Mouse (Mus musculus): Measurements from ENCODE around the gene Filip1.

Gene Filip1

GRCm38 (mm10) chr9:79893841-79894612 lies 118.6 kb downstream of the Filip1 start:
- no peak for DNase-seq

- DNase-seq: no peak
Measured at GRCm38 (mm10) chr9:79892183-79892582, 120.5 kb downstream of the Filip1 start.

DNA sequence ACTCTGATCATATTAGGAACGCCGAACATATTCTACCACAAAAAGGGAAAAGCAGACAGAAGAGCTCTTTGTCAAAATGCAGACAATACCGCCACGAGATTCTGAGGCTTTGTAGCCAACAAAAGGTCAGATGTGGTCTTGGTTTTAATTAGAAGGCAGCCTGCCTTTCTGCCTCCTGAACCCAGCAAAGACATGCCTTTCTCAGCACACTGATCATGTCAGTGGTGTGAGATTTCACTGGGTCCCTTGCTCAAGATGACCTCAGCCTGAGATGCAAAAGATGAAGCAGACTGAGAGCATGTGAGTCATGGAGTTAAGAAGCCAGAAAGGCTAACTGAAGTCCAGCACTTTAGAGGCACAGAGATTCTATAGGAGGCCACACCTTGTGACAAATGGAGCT lies 122.2 kb downstream of the Filip1 start:
- DNase-seq: no peak

DNA sequence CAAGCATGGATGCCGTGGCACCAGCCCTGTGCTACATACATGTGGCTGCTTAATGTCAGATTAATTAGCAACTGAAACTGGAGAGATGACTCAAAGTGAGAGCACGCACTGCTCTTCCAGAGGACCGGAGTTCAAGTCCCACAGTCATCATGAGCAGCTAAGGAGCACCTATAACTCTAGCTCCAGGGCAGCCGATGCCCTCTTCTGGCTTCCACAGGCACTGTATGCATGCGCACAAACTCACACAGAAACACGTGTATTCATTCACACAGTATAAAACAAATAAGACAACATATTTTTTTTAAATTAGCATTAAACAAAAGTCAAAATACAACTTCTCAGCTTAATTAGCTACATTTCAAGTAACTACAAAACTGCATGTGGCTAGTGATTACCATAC lies 123.5 kb downstream of the Filip1 start:
- no peak for DNase-seq

DNA sequence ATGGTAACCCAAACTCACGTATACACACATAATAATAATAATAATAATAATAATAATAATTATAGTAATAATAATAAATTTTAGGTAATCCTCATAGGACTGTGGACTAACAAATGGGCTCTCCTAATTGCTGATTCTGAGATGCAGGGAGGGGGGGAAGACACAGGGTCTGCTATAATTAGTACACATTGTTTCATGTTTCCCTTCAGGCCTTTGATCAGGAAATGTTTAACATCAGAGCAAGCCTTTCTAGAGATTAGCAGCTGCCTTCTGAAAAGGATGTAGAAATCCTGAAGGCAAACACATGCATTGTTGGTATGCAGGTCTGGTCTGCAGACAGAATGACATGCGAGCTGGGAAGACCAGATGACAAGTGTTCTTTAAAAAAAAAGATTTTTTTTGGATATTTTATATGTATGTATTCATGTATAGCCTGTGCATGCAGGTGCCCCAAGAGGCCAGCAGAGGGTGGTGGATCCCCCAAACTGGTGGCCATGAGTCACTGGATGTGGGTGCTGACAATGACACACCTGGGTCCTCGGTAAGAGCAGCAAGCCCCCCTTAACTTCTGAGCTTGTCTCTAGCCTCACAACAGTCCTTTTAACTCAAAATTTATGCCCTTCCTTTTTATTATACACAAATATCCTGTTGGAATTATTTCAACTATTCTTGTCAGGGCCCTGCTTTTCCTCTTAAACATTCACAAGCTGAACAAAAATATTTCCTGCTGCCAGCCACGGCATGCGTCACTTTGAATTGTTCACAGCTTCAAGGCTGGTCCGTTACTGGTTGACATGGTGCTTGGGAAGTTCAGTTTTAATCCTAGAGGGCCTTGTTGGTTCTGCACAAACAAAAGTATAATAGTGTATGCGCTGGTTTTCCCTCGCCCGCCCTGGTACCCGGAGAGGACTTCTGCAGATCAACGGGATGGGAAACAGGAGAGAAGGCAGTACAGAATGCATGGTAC lies 127.1 kb downstream of the Filip1 start:
- no peak for DNase-seq

- DNase-seq: no peak
Measured at GRCm38 (mm10) chr9:79883139-79883538, 129.5 kb downstream of the Filip1 start.

DNA sequence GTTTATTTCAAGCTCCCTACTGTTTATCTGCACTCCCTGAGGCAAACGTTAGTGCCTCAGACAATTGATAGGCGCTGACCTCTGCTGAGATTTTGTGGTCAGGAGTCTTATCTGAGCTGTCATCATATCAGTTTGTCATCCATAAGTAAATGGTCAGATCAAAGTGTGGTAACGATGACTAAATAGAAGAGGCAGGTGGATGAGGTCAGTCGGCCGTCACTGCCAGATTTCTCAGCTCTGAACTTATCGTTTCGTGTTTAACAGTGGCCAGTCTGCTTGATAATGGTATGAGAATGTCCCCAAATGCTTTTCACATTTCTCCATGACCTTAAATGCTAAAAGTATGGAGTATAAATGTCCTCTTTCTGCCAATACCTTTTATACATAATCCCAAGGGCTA lies 132.6 kb downstream of the Filip1 start:
- no peak for DNase-seq

DNA sequence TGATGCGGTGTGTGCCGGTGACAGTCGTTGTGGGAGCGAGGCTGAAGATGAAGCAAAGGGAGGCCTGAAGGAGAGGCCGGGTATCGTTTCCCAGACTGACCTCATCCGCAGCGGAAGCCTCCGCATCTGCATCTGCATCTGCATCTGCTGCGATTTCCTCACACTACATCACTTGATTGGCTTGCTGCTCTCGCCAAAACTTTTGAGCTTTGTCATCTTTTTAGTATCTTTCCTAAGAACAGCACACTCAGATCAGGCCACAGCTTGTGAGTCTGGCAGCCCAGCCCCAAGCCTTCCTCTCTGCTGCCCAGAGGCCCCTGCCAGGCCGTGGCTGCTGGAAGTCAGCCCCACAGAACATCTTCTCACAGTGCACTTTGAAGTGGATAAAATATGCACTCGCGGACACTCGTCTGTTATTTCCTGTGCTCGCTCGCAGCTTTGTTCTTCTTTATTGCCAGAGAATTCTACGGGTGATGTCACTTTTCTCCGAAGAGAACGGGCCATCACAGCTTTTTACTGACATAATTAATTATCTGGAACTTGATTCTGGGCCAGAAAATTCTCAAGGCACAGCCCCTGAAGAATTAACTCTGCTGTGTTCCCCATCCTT lies 137.0 kb downstream of the Filip1 start:
- no peak for DNase-seq

GRCm38 (mm10) chr9:79872598-79872997 lies 140.1 kb downstream of the Filip1 start:
- DNase-seq: no peak

GRCm38 (mm10) chr9:79869512-79869911 lies 143.1 kb downstream of the Filip1 start:
- no peak for DNase-seq

DNA sequence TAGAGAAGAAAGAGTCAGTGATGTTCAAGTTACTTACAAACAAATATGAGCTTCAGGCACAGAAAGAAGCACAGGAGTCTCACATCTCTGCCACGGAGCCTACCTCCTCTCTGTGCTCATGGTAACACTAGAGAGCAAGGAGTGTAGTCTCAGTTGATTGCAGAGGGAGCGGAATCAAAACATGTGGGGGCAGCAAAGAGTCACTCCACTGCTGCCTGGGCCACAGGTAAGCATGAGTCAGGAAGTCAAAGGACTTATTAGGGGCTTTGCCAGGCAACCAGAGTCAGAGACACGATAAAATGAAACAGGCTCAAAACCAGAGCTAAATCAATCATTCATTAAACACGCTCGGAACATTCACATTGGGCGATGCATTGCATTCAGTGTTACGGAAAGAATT lies 146.7 kb downstream of the Filip1 start:
- DNase-seq: no peak

- DNase-seq: no peak
Measured at GRCm38 (mm10) chr9:79862544-79862943, 150.1 kb downstream of the Filip1 start.

DNA sequence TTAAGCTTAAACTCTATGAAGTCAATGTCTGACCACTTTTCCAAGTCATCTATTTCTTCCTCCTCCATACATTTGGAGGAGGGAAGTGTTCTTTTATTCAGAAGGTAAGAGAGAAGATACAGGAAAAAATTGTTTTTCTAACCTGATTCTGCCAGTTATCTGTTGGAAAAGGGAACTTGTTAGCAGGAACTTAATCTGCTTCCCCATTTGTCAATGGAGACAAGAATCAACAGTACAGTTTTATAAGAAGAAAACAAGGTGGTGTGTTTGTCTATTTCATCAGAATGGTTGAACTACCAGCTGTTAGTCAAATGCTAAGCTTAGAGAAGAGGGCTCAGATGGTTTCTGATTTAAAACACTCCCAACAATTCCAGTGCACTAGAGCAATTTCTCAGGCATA lies 165.6 kb downstream of the Filip1 start:
- DNase-seq: no peak

GRCm38 (mm10) chr9:79842615-79843014 lies 170.0 kb downstream of the Filip1 start:
- DNase-seq: no peak

DNA sequence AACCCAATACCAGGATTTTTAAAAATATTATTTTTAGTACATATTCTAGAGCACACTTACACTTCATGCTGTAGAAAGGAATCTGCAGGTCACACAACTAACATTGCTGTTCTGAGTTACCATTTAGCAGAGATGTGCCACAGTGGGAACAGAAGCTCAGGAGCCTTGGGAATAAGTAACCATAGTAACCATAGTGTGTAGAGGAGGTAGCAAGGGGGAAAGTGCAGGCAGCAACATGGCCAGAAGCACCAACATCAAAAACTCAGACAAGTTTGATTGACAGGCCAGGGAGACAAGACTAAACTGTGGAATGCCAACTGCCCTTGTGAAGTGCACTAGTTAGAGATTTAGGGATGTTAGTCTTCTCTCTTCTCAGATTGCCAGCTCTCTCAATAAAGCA lies 170.6 kb downstream of the Filip1 start:
- no peak for DNase-seq

- no peak for DNase-seq
Measured at GRCm38 (mm10) chr9:79831294-79831693, 181.4 kb downstream of the Filip1 start.

DNA sequence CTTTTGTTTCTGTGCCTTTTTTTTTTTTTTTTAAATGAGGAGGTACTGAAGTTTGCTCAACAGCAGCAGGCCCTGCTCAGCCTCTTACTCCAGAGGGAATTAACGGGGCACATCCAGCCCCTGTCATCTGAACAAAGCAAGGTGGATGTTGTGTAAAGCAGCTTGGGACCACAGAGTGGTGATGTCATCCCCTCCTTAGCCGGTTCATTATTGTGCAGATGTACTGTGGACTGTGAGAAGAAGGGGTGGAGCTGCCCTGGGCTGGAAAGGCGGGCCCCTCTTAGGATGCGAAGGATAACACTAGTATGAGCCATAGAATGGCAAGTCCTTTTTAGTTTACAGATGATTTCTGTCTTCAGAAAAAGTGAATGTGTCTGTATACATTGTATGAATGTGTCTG lies 181.8 kb downstream of the Filip1 start:
- DNase-seq: no peak

- DNase-seq: no peak
Measured at GRCm38 (mm10) chr9:79829842-79830800, 182.5 kb downstream of the Filip1 start.

- DNase-seq: no peak
Measured at GRCm38 (mm10) chr9:79827072-79827471, 185.6 kb downstream of the Filip1 start.

GRCm38 (mm10) chr9:79825526-79825925 lies 187.1 kb downstream of the Filip1 start:
- DNase-seq: no peak

GRCm38 (mm10) chr9:79823856-79824255 lies 188.8 kb downstream of the Filip1 start:
- no peak for DNase-seq

- DNase-seq: no peak
Measured at GRCm38 (mm10) chr9:79823438-79823837, 189.2 kb downstream of the Filip1 start.

Data from cerebellum, adult 9-11 months (tissue).